Mouse (Mus musculus) heart, postnatal 25 days (tissue): Measurements from ENCODE around the gene Zfp933. TPM values are rescaled to one million over a fixed set of nuclear protein-coding genes. Genes with fewer than 3 reads are reported as not detected.

Experiments used
- total RNA-seq, 2 experiments: library from RNA; stranded (reverse); gene quantifications; 2 replicates each; pipeline ENCODE4 v1.2.3; 2021

Zfp933 gene
- total RNA-seq, 2 experiments from 2014 or later = 11.4 to 11.8 TPM

Other genes starting within 250 kb of the Zfp933 start
- gene Zfp979, start 205.9 kb downstream of the Zfp933 start, total RNA-seq = 1 to 10 TPM; 3.0 to 4.0 TPM
- gene Zfp534, start 145.8 kb downstream of the Zfp933 start, total RNA-seq = not detected
- 1 to 10 TPM; 1.9 to 2.7 TPM for gene Zfp984, start 38.6 kb downstream of the Zfp933 start, total RNA-seq
- 1 to 10 TPM; 6.9 to 8.0 TPM for gene Miip, start 20.4 kb upstream of the Zfp933 start, total RNA-seq
- gene Fv1, start 20.6 kb upstream of the Zfp933 start, total RNA-seq = 10 to 100 TPM; 23.8 to 26.4 TPM
- 100 to 1,000 TPM; 689 to 706 TPM for gene Mfn2, start 56.3 kb upstream of the Zfp933 start, total RNA-seq
- 10 to 100 TPM; 79.5 to 97.6 TPM for gene Plod1, start 88.4 kb upstream of the Zfp933 start, total RNA-seq
- gene 2510039O18Rik, start 92.5 kb upstream of the Zfp933 start, total RNA-seq = 10 to 100 TPM; 36.4 to 39.3 TPM
- 100 to 1,000 TPM; 169 to 448 TPM for gene Nppb, start 137.4 kb upstream of the Zfp933 start, total RNA-seq
- gene Nppa, start 152.4 kb upstream of the Zfp933 start, total RNA-seq = 1,000 to 10,000 TPM; 2,183 to 2,475 TPM
- gene Clcn6, start 190.5 kb upstream of the Zfp933 start, total RNA-seq = 1 to 10 TPM; 8.6 to 8.7 TPM
- gene Mthfr, start 190.7 kb upstream of the Zfp933 start, total RNA-seq = 10 to 100 TPM in 1 of 2 experiments, 1 to 10 TPM in 1; 9.7 to 11.3 TPM
- 10 to 100 TPM; 43.0 to 43.5 TPM for gene Agtrap, start 239.7 kb upstream of the Zfp933 start, total RNA-seq